Mouse (Mus musculus) lung, postnatal 14 days (tissue): ENCODE results near the gene Ifngr1.
A peak's percentile ranks its signal among the peaks of the same experiment; 100 is the strongest.

ENCODE experiments used
- DNase-seq: peaks from one replicate; pipeline ENCODE4 v3.0.0; 2021

The Ifngr1 gene

DNA sequence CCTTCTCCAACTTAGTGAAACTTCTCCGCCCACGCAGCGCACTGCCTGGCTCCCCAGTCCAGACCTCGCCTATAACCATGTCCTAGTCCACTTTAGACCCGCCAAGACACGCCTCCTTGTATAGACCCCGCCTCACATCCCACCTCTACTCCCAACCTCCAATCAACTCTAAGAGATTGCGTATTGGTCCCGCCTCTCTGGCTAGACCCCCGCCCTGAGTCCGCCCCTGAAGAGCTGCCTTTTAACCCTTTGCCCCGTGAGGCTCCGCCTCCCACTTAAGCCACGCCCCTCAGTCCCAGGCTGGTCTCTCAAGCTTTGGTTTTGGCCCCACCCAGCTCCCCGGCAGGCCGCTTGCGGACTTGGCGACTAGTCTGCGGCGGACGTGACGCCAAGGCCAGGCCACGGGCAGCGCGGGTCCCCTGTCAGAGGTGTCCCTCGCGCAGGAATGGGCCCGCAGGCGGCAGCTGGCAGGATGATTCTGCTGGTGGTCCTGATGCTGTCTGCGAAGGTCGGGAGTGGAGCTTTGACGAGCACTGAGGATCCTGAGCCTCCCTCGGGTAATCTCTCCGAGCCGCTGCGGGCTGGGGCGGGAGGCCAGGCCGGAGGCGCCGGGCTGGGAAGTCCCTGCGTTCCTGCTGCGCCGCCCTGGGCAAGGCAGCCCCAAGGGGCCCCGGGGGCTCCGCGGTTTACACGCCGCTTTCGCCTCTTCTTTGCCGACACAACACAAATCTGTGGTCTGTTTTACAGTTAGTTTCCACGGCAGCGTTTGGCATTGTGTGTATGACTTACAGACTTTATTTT, at the start of gene Ifngr1:
Gene Ifngr1, plus strand, starts transcription at position 309 of the 801 bp plus-strand sequence.
- peak; percentile 100 for DNase-seq

DNA sequence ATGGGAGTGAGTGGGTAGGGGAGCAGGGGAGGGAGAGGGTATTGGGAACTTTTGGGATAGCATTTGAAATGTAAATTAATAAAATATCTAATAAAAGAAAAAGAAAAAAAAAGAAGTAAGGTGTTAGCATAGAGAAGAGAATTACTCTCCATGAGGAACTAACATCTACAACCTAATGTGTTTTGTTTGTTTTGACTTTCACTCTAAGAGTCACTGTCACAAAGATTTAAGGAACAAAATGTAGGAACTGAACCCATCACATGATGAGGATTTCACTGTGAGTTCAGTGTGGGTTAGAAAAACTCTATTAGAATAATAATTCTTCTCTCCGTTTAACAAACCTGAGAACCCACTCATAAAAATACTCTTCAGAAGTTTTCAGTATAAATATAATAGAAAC, 44.9 kb upstream of the Ifngr1 start:
- no peak for DNase-seq

DNA sequence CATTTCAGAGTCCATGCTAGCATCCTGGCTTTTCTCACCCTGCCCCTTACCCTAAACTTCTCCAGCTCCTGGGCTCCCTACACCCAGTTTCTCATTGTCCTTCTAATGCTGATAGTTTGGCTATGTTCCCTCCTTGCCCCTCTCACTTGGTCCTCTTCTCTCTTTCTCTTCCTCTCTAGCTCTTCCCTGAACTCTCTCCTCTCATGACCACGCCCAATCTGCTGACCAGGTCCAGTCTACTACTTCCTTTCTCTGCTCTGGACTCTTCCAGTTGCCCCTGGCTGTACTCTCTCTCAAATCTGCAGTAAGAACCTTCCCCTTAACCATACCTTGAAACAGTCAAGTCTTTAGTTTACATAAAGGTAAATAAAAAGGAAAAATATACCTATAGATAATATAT, 43.7 kb upstream of the Ifngr1 start:
- no peak for DNase-seq

DNA sequence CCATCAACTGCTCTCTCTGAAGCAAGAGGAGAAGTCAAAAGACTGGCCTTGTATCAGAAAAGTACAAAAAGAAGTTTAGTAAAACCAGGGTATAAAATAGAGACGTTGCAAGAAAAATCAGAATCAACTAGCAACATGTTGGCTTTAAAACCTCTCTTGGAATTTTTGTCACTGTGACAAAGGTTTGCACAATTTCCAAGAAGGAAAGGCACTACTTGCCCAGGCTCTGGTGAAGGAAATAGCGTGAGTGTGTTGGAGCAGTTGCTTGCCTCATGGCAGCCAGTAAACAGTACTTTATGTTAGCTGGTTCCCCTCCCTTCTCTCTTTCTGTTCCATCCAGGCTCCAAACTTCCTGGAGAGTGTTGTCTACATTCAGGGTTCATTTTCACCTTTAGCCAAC, 43.3 kb upstream of the Ifngr1 start:
- DNase-seq, result no peak

DNA sequence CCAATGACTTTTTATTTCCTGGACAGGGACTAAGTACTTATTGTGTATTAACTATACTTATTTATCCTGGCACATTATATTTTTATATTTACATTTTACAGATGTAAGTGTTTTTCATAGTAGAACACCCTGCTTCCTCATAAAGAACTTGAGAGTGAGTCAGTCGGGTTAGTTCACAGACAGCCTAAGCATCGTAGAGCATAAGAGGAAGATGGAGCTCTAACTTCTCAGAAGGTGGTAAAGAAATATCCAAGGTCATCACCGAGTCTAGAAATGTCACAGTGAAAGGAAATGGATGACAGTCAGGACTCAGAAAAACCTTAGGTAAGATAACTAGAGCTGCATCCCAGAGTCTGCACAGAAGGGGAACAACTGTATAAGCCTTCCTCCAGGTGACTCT, 40.2 kb upstream of the Ifngr1 start:
- DNase-seq, result no peak

DNA sequence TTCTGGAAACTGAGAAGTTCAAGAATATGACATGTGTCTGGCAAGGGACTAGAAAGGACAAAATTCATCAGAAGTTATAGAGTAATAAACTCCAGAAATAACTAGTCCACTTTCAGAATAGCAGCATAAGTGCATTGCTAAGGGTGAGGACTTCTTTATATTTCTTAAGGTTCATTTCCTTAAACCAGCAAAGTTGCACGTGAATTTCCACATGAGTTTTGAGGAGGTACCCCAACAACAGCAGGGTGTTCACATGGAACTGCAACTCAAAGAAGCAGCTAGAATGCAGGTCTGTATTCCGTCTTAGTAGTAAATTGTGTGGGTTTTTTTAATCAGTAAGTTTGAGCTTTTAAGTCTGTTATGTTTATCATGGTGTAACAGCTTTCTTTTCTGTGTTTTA, 37.9 kb upstream of the Ifngr1 start:
- DNase-seq, result no peak

DNA sequence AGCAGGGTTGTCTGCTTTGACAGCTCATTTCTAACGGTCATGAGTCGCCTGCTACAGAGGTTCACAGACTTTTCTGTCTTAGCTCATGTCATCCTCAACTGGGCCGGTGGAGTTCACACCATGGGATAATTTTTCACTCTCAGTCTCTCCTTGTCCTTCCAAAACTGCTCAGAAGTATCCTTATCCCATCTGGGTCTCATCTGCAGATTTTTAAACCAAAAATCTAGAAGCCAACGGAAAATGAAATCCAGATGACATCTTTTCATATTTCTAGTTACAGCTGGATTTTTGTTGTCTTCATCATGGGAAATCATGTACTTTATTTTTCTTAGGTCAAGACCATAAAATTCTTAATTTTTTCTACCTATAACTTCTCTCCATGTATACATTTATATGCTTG, 34.1 kb upstream of the Ifngr1 start:
- DNase-seq, result no peak

DNA sequence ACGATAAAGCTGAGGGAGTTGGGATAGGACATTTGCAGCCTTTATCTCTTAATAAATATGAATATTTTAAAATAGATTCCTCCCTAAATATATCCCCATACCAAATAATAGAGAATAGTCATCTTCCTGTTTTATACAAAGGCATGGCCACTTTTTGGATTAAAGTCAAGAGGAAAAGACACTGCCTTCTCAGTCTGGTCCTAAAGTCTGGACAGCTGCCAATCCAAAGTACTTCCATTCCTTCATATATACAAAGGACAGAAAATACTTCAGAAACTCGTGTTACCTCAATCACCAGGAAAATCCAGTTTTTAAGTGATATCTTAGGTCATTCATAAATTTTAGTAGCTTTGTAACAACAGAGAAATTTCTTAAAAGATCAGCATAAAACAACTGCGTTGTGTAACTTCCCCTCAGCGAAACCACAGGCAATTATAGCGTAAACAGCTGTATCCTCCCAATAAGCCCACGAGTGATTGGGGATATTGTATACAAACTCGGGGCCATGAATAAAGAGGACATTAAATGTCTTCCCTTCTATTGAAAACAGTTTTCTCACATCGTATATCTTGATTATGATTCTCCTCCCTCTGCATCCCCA, 32.1 kb upstream of the Ifngr1 start:
- DNase-seq, result no peak

DNA sequence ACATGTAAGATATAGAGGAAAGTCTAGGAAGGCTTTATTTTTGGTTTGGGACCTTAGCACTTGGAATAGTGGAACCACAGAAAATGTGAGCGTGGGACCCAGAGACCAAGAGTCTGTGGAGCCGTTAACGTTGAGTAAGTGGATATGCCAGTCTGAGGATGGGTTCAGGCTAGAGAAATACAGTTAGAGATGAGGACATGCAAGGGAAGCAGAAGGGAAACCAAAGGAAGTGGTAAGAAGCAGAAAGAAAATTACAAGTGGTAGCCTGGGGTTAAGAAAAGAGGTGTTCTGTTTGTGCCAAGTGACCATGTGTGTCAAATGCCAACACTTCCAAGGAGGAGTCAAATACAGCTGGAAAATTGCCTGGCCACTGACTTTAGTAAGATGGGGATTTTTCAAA, 29.2 kb upstream of the Ifngr1 start:
- no peak for DNase-seq

DNA sequence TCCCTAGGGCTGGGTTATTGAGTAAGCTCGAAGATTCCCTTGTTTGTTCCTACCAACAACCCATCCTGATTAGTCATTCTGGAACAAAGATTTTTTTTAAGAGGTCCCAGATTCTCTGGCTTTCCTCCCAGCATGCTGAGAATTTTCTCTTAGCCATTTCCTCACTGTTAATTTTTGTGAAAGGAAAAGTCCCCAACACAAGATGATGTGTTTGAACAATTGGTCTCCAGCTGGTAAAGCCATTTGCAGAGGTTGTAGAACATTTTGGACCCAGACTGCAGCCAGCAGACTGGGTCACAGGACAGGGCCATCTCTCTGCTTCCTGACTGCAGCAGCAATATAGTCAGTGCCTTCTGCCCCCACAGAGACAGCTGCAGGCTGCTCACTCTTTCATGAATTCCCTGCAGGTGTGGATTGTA, 28.3 kb upstream of the Ifngr1 start:
- DNase-seq, result peak; percentile 35

DNA sequence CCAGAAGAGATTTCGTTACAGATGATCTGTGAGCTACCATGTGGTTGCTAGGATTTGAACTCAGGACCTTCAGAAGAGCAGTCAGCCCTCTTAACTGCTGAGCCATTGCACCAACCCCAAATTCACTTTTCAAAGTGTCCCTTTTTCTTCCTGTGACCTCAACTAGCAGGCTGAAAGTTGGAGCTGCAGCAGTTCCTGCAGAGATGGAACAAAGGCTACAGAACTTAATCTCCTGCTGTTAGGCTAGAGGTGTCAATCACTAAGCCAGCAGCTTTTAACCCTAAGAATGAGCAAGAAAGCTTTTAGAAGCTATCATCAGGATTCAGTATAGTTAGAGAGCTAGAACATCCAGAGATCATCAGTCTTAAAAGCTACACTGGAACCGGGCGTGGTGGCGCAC, 24.3 kb upstream of the Ifngr1 start:
- DNase-seq, result no peak

DNA sequence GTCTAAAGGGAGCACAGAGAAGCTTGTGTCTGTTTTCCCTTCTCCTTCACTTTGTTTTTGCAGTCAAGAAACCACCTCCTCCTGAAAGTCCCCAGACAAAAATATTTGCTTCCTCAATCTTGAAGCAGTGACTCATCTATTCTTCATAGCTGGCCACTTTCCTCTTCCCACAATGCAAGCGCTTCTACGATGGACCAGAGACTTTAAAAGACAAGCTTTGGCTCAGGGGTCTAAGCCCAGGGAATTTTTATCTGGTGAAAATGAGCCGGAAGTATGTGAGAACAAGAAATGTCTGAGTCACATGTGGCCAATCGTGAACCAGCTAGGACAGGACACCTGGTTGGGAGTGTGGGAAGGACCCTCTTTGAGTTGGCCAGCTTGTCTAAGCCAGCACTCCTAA, 21.5 kb upstream of the Ifngr1 start:
- DNase-seq, result no peak

DNA sequence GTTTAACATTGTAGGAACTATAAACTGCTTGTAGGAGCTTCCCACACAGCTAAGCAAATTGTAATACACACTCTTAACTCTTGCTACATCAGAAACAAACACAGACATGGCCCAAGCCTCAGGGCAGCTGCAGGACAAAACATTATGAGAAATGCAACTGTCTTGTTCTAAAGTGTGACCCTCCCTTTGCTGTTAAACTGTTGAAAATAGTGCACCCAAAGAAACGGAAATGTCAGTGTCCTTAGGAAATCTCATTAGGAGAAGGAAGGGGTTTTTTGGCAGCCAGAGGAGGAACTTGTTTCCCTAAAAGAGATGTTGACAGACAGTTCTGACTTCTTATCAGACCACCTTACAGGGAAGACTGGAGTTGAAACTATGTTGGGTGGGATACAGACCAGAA, 21.0 kb upstream of the Ifngr1 start:
- no peak for DNase-seq

DNA sequence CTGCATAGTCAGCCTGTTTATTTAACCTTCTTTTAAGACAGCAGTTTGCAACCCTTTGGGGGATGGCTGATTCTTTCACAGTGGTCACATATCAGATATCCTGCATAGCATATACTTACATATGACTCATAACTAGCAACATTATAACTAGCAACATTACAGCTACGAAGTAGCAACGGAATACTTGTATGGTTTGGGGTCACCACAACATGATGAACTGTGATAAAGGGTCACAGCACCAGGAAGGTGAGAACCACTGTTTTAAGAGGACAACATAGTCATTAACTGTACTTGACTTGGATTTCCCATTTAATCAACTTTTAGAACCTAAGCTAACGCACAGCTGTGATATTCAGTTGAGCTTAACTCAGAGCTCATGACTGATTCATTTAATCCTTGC, 14.2 kb upstream of the Ifngr1 start:
- DNase-seq, result no peak

DNA sequence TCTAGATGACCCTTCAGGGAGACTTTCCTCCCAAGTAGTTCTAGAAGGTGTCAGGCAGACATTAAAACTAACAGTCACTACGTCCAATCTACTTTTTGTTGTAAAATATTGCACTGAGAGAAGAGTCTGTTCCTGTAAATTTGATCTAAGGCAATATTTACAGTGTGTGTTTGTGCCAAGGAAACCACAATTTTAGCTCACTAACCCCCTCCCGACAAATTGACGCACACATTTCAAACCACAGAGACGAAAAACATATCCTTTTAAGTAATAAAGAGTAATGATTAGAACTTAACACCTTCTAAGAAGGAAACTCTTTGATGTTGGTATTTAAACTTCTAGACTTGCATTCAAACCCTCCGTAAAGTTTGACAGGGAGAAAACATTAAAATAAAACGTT, 13.7 kb upstream of the Ifngr1 start:
- no peak for DNase-seq

DNA sequence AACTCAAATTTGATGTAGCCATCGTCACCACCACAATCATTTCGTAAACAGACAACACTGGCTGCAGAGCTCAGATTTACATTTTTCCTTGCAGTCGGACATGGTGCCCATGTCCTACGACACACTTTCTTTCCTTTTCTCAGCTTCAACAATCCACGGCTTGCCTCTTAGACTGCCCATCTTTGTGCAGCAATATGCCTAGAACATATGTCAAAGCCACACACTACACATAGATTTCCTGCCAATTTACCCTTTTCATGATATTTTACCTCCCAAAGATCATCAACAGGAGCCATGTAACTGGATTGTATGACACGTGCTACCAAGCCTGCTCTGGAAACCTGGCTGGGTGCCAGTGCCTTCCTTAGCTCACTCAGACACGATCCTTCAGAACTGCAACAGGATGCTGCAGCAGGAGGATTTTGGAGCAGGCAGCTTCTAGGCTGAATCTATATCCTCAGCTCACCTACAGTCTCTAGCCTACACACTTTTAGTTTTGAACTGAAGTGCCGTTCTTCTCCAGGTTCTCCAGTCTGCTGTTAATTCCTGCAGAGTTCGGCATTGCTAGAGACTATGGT, 13.3 kb upstream of the Ifngr1 start:
- peak; percentile 56 for DNase-seq

DNA sequence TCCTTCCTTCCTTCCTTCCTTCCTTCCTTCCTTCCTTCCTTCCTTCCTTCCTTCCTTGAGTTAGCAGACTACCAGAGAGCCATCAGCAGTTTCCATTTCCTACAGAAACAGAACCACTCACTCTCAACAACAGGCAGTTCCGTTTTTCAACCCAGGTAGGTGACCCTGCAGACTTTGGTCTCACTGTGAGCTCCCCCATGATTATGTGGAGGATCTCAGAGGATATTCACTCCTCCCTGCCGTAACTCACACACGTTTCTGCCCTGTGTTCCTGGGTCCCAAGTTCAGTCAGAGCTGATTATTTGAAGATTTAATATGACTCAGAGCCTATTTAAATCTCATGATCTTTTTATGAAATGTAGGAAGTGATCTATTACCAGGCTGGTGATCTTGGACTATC, 11.1 kb upstream of the Ifngr1 start:
- DNase-seq, result no peak

DNA sequence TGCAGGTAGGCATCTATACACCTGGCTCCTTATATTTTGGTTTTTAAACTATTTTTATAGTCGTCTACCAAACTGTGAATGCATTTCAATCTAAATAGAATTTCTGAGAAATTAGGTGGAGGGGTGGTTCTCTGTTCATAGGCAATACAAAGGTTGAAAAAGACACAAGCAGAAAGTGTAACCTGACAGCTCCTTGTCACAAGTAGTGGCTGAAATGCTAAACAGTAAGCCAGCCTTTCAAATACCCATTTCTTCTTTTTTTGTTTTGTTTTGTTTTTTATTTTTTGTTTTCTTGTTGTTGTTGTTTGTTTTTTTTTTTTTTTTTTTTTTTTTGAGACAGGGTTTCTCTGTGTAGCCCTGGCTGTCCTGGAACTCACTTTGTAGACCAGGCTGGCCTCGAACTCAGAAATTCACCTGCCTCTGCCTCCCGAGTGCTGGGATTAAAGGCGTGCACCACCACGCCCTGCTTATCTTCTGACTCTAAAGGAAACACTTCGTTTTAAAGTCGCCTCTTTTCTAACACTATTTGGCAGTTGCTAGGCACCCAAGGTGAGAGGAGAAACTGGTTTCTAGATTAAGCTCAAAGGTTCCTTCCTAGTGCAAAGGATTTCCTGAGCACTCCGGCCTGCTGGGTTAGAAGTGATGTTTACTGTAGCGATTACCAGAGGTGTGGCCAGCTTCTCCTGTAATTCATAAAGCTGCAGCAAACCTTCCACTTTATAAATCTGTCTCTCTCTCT, 9.7 kb upstream of the Ifngr1 start:
- no peak for DNase-seq

DNA sequence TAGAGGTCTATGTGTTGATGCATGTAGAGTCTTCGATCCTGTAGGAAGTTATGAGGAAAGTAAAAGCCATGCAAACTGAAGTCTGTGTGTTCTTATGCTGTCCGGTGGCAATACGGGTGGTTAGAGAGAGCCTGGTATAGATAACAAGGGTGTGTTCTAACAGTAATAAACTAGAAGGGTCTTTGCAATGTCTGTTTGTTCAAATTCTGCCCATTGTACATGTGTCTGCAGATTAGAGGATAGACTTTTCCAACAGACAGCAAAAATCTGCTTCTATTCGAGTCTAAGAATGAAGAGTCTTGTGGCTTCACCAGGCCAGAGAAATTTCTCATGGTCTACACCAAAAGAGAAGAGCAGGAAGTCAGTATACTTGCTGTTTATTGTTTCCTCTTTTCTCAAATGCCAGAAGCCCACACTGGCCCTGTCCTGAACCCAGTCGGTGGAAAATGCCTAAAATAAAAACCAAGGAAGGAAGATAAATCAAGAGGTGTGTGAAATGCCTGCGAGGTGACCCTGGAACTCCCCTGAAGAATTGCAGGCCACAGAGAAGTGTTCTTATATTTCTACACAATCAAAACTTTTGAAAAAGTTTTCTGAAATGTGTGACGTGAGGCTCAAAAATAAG, 8.8 kb upstream of the Ifngr1 start:
- DNase-seq, result no peak

DNA sequence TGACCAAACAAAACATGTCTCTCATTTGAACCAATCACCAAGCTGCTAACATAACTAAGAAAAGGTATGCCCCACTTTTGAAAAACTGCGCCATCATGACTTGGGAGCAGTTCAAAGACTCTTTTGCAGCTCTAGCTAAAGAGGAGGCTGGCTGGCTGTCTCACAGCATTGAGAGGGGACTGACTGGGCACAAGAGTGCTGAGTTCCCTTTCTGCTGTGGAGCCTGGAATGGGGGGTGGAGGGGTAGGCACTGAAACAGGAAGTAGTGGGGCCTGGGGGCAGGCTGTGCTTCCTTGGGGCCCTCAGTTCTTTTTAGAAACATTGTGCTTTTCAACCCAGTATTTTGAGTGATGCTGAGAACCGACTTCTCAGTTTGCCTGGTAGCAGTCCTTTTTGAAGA, 7.7 kb upstream of the Ifngr1 start:
- no peak for DNase-seq

DNA sequence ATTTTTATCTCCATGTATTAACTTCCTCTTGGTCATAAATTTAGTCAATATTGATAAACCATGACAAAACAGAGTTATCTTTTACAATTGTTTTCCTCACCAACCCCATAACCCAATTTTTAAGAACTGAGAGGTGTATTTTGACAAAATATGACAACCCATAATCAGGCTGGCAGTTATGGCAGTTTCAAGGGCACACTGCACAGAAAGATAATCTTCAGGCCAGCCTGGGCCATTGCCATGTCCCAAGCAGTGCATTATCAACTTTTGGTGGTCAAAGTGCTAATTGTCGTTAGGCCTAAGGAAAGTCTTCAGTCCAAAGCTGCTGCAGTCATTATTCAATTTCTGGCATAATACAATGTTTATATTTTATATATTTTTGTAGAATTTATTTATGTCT, 6.9 kb upstream of the Ifngr1 start:
- no peak for DNase-seq

DNA sequence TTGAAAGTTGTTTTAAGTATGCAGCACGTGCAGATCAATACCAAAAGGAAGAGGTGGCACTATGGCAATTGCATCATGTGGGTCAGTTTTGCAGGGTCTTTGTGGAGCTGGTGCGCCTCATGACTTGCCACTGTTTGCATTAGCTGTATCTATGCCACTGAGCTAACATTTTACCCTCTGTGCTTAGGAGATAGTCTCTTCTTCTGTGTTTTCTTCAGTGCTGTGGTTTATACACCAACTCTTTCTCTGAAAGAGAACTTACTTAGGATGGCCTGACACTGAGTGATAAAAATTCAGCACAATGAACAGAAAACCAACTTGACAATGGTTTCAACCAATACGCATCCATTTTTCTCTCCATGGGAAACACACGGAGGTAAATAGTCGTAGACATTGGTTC, 5.9 kb upstream of the Ifngr1 start:
- no peak for DNase-seq

DNA sequence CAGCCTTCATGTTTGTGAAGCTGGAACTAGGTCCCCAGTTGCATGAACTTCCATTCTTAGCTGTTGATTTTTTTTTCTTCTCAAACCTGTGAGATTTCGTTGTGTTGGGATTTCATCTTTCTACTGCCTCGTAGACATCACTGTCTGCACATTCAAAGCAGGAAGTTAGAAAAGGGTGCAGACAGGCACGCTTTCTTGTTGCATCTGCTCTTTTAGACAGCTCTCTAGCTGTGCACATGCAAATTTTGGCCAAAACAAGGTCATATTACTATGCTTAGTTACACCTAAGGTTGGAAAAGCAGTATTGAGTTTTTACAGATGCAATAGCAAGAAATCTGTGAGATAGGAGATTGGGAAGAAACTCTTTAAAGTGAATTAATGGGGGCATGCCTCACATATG, 4.5 kb upstream of the Ifngr1 start:
- DNase-seq, result no peak
